Mouse (Mus musculus) neural tube, embryonic 13.5 days (tissue): Measurements from ENCODE around the gene Efcab11. TPM values are rescaled to one million over a fixed set of nuclear protein-coding genes. Genes with fewer than 3 reads are reported as not detected.

Experiments used
- ATAC-seq: fragments of 200-750 bp; cut with Nextera tagmentation; 2 replicates; pipeline ENCODE4 v1.8.0; 2017; ENCODE audit warnings: low read depth, mild to moderate bottlenecking, moderate TSS enrichment, moderate library complexity
- H3K27ac ChIP-seq: fragments of 300-500 bp; sonication (generic); replicated peaks from 2 replicates; pipeline ENCODE4 v1.5.1; 2015; ENCODE audit warnings: moderate library complexity, mild to moderate bottlenecking, inconsistent platforms
- H3K27me3 ChIP-seq: fragments of 300-500 bp; sonication (generic); 2 replicates; pipeline ENCODE4 v1.6.1; 2015; ENCODE audit warnings: mild to moderate bottlenecking, inconsistent platforms
- H3K36me3 ChIP-seq: fragments of 300-500 bp; sonication (generic); 2 replicates; pipeline ENCODE4 v1.6.1; 2015; ENCODE audit warnings: mild to moderate bottlenecking, inconsistent platforms
- H3K4me1 ChIP-seq: fragments of 300-500 bp; sonication (generic); replicated peaks from 2 replicates; pipeline ENCODE4 v1.6.1; 2015; ENCODE audit warnings: inconsistent platforms
- H3K4me2 ChIP-seq: fragments of 300-500 bp; sonication (generic); 2 replicates; pipeline ENCODE4 v1.6.1; 2015; ENCODE audit warnings: inconsistent platforms, mild to moderate bottlenecking, moderate library complexity
- H3K4me3 ChIP-seq: fragments of 300-500 bp; sonication (generic); 2 replicates; pipeline ENCODE4 v1.5.1; 2015; ENCODE audit warnings: mild to moderate bottlenecking, inconsistent platforms
- H3K9ac ChIP-seq: fragments of 300-500 bp; sonication (generic); 2 replicates; pipeline ENCODE4 v1.6.1; 2015; ENCODE audit warnings: moderate library complexity, mild to moderate bottlenecking, inconsistent platforms
- H3K9me3 ChIP-seq: fragments of 300-500 bp; sonication (generic); 2 replicates; pipeline ENCODE4 v1.6.1; 2016; ENCODE audit warnings: inconsistent platforms
- WGBS: fragments of 180-500 bp; shearing (Covaris S2); methylation state at CpG from one replicate; pipeline ENCODE4 v1.1.7; 2015; 5-methylcytosine and 5-hydroxymethylcytosine counted together
- polyA plus RNA-seq: library from polyadenylated mRNA; unstranded; fragments of >200 nt; fragmentation: Nextera tagmentation; extraction: Ambion mirVana; gene quantifications from 2 replicates; pipeline ENCODE4 v1.2.1, GENCODE M21; 2015

The Efcab11 gene
- polyA plus RNA-seq, 1 experiment from 2014 or later = 4.2 TPM

DNA sequence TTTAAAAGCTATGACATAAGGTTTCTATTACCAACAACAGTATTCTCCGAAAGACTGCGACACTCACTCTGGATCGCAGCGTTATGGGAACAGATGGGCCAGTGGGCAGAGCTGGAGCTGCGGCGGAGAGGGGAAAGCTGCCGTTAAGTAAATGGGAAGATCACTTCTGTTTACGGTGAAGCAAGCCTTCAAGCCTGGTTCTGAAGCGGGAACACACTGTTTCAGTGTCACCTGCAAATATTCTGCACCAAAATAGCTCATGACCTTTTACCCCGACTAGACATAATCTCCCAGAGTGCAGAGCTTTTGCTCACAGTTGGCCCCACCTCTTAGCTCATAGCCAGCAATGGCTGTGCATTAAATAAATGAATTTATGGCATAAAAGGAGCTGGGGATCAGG, 162.9 kb downstream of the Efcab11 start:
- H3K4me2 ChIP-seq = no peak overlapping the region
- no peaks in the 10 kb centered on the region for H3K9me3 ChIP-seq
- ATAC-seq = no peak
- H3K4me1 ChIP-seq = peaks cover 13% of the 10 kb centered on the region
- H3K9ac ChIP-seq = no peak overlapping the region
- no peak overlapping the region for H3K4me3 ChIP-seq
- no peak overlapping the region for H3K27ac ChIP-seq
- 75% methylated on average over 10 of the region's 10 CpGs for WGBS
- no peaks in the 10 kb centered on the region for H3K36me3 ChIP-seq
- H3K27me3 ChIP-seq = no peaks in the 10 kb centered on the region

DNA sequence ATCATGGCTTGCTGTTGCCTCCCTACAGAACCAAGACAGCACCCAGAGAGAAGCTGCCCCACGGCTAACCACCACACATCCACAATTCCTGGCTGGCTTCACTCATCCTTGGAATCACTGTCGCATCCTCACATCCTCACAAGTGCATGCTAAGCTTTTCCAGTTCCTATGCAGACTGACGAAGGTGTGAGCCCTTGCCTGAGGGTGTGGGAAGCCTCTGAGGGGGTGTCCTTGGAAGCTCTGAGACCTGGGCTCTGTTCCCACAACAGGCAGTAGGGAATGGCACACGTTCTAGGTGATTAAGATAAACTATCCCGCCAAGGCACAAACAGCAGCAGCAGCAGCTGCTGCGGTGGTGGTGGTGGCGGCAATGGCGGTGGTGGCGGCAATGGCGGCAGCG, 164.5 kb downstream of the Efcab11 start:
- Histone ChIP-seq H3K4me2 (no peak overlapping the region), H3K9me3 (no peaks in the 10 kb centered on the region), H3K4me1 (peaks cover 21% of the 10 kb centered on the region), H3K4me3 (no peak overlapping the region), H3K36me3 (no peaks in the 10 kb centered on the region), H3K27ac (no peak overlapping the region), H3K27me3 (no peaks in the 10 kb centered on the region), H3K9ac (no peak overlapping the region)
- ATAC-seq = no peak
- 90% methylated on average over 11 of the region's 11 CpGs for WGBS

DNA sequence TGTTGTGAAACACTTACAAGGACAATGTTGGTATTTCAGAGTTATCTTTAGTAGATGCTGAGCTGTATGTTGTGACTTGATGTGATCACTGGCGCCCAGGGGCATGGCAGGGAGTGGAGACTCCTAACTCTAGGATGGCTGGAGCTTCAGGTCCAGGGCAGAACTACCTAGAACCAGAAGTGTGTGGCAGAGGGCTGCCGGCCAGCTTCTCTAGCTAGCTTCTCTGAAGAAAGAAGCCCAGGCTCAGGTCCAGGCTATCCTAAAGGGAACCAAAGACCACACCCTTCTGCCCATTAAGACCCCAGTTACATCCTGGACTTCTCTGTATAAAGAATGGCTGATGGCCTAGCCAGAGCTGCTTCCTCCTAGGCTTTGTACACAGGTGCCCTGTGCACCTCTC, 166.1 kb downstream of the Efcab11 start:
- Histone ChIP-seq H3K4me1 (peaks cover 21% of the 10 kb centered on the region), H3K9me3 (no peaks in the 10 kb centered on the region), H3K4me2 (no peak overlapping the region), H3K4me3 (no peak overlapping the region), H3K36me3 (no peaks in the 10 kb centered on the region), H3K27ac (no peak overlapping the region), H3K9ac (no peak overlapping the region), H3K27me3 (no peaks in the 10 kb centered on the region)
- ATAC-seq = no peak
- WGBS = 95% methylated on average over 2 of the region's 2 CpGs

DNA sequence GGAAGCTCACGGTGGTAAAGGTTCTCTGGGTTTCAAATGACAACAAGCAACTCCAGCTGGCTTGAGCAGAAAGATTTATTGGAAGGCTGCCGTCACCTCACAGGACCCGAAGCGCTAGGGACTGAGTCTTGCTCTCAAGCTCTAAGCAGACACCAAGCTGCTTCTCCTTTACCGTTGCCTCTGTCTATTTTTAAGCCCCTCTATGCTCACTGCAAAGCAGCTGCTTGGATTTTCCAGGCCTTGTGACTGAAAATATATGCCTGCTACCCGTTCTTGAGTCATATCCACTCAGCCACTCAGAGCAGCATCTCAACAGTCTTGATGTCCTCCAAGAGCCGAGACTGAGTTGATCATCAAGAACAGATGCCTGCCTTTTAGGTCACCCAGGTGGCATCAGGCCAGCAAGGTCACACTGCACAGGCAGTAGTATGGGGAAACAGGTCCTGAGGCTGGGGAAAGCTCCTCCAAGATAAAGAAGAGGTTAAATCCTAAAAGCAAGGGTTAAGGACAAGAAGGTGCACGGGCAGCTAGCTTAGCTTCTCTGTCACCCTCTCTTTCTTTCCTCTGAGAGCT, 168.1 kb downstream of the Efcab11 start:
- Histone ChIP-seq H3K4me2 (no peak overlapping the region), H3K4me1 (peaks cover 8% of the 10 kb centered on the region), H3K27me3 (no peaks in the 10 kb centered on the region), H3K27ac (no peak overlapping the region), H3K9ac (no peak overlapping the region), H3K9me3 (no peaks in the 10 kb centered on the region), H3K4me3 (no peak overlapping the region), H3K36me3 (no peaks in the 10 kb centered on the region)
- ATAC-seq = no peak
- WGBS = 50% methylated on average over 8 of the region's 8 CpGs

DNA sequence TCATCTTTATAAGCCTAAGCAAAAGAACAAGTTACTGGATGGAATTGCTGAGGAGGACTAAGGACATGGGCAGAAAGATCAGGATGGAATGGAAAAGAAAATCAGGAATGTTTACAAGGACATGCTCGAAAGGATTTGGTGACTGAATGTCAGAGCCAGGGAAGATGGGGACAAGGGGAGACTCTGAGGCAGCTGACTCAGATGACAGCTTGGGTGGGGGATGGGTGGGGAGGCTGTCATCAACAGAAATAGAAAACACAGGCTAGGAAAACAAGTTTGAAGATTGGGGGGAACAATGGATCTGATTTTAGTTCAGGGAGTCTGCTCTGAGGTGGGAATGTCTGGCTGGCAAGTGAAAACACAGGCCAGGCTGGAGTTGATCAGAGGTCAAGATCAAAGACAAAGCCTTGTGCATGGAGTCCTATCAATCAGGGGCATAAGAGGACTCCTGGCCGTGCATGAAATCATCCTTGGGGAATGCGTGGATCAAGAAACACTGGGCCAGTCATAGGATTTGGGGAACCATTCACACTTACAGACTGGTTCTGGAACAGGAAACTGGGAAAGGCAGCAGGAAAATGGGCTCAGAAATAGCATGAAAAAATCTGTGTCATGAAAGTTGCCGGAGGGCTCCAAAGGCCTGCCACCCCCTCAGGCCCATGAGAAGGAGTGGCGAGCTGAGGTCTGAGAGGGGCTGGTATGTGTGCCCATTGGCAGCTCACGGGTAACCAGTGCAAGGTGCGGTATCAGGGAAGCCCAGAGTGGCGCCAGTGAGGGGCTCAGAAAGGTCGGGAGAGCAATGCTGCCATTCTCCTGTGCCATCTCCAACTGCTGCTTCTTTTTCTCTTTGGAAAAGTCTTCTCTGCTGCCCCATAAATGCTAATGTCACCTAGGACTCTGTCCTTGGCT, 168.9 kb downstream of the Efcab11 start:
- no peak for ATAC-seq
- H3K9ac ChIP-seq = no peak overlapping the region
- 58% methylated on average over 9 of the region's 9 CpGs for WGBS
- no peaks in the 10 kb centered on the region for H3K36me3 ChIP-seq
- no peak overlapping the region for H3K4me2 ChIP-seq
- no peaks in the 10 kb centered on the region for H3K9me3 ChIP-seq
- H3K27ac ChIP-seq = no peak overlapping the region
- no peaks in the 10 kb centered on the region for H3K27me3 ChIP-seq
- H3K4me3 ChIP-seq = no peak overlapping the region
- peaks cover 8% of the 10 kb centered on the region for H3K4me1 ChIP-seq

DNA sequence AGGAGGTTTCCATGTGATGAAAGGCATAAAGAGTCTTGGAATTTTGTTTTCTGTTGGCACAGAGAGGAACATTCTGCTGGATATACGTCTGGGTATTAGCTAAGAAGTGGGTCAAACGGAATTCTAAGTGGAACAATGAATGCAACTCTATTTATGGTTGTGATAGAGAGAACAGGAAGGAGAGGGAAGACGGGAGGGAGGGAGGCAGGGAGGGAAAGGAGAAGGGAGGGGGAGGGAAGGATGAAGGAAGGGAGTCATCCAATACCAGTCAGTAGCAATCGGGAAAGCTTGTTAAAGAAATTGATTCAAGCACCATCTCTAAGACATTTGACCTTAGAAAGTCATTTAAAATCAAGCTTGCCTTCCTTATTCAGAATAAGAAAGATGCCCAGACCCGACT, 172.0 kb downstream of the Efcab11 start:
- no peak overlapping the region for H3K4me3 ChIP-seq
- no peaks in the 10 kb centered on the region for H3K36me3 ChIP-seq
- no peaks in the 10 kb centered on the region for H3K9me3 ChIP-seq
- no peak overlapping the region for H3K4me2 ChIP-seq
- no peak overlapping the region for H3K27ac ChIP-seq
- WGBS = 33% methylated on average over 5 of the region's 5 CpGs
- H3K27me3 ChIP-seq = no peaks in the 10 kb centered on the region
- no peak for ATAC-seq
- peaks cover 8% of the 10 kb centered on the region for H3K4me1 ChIP-seq
- no peak overlapping the region for H3K9ac ChIP-seq

DNA sequence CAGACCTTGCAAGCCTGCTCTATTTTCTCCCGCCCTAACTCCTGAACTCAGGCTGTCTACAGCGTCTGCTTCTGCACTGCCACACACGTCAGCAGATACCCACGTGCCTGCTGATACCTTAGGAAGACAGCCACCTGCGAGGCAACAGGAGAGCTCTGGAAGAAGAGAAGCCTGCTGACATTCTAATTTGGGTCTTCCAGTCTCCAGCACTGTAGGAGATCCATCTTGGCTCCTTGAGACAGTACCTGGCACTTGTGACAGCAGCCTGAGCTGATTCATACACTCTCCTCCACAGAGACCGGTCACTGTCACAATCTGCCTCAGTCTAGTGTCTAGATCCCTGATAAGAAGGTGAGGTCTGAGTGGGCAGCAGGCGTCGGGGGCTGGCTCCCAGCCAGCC, 182.0 kb downstream of the Efcab11 start:
- ATAC-seq = no peak

DNA sequence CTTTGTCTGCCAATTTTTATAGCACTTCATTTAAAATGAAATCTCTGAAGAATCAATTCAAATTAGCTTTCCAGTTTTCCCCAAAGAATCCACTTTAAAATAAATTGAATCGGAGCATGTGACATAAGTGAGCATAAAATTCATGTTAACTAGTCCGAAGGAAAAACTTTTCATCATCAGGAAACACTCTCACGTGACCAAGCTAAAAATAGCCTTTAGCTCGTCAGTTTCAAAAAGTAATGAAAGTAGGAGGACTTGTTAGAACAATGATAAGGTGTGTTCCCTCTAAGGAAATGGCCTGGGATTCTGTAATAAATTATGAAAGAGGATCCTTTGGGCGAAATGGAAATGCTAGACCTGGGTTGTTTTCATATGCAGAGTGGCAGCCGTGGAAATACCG, 183.9 kb downstream of the Efcab11 start:
- no peak for ATAC-seq
- 0 out of 2 replicates have a peak, but pooled peaks cover 4% of the 10 kb centered on the region for H3K9me3 ChIP-seq
- H3K36me3 ChIP-seq = no peaks in the 10 kb centered on the region
- WGBS = 71% methylated on average over 7 of the region's 7 CpGs
- H3K4me2 ChIP-seq = no peak overlapping the region
- H3K9ac ChIP-seq = no peak overlapping the region
- no peak overlapping the region for H3K27ac ChIP-seq
- no peak overlapping the region for H3K4me3 ChIP-seq
- no peaks in the 10 kb centered on the region for H3K27me3 ChIP-seq
- H3K4me1 ChIP-seq = no peaks in the 10 kb centered on the region

More for the DNA sequence above, 182.0 kb downstream of the Efcab11 start:
- 91% methylated on average over 8 of the region's 8 CpGs for WGBS
- no peaks in the 10 kb centered on the region for H3K4me1 ChIP-seq
- H3K9ac ChIP-seq = no peak overlapping the region
- H3K4me3 ChIP-seq = no peak overlapping the region
- H3K9me3 ChIP-seq = no peaks in the 10 kb centered on the region
- no peak overlapping the region for H3K4me2 ChIP-seq
- H3K36me3 ChIP-seq = no peaks in the 10 kb centered on the region
- no peak overlapping the region for H3K27ac ChIP-seq
- H3K27me3 ChIP-seq = no peaks in the 10 kb centered on the region

DNA sequence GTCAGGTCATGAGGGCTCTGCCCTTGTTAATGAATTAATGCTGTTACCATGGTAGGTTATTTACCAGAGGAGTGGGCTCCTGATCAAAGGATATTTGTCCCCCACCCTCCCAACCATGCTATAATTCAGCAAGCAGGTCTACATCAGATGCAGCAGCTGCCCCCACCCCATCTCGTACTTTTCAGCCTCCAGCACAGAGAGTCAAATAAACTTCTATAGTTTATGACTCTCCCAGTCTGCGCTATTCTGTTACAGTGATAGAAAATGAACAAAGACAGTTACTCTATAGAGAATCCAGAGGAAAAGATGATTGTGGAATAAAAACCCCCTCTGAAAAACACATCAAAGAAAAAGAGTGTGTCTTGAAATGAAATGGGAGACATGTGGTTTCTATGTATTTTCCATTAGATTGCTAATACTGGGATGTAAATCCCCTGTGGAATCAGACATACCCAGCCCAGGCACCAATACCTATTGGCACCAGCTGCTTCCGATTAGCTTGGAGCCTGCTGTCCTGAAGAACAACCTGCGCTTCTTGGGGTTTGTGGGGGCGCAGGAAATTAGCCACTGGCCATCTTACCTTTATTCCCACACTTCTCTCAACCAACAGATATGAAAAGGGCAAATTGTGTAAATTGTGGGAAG, 184.7 kb downstream of the Efcab11 start:
- Histone ChIP-seq H3K4me1 (no peaks in the 10 kb centered on the region), H3K36me3 (no peaks in the 10 kb centered on the region), H3K27me3 (no peaks in the 10 kb centered on the region), H3K4me3 (no peak overlapping the region), H3K27ac (no peak overlapping the region), H3K9ac (no peak overlapping the region), H3K4me2 (no peak overlapping the region), H3K9me3 (0 out of 2 replicates have a peak, but pooled peaks cover 4% of the 10 kb centered on the region)
- no peak for ATAC-seq
- WGBS = 74% methylated on average over 5 of the region's 5 CpGs

DNA sequence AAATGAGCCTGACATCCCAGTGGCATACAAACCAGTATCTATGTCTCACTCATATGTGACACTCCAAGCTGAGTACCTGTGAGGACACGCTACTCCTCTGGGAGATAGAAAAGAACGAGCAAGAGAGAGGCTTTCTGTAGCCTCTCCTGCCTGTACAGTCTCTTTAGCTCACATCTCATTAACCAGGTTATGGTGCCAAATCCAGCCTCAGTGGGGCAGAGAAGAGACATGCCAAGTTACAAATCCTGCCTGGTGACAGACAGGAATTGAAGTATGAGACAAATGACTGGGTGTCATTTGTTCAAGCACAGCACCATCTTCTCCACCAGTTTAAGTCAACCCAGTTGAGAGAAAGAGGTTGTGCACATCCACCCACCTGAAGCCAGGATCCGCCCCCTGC, 190.2 kb downstream of the Efcab11 start:
- Histone ChIP-seq H3K9ac (no peak overlapping the region), H3K4me2 (no peak overlapping the region), H3K4me3 (no peak overlapping the region), H3K4me1 (no peaks in the 10 kb centered on the region), H3K27me3 (no peaks in the 10 kb centered on the region), H3K36me3 (no peaks in the 10 kb centered on the region), H3K9me3 (0 out of 2 replicates have a peak, but pooled peaks cover 4% of the 10 kb centered on the region), H3K27ac (no peak overlapping the region)
- WGBS = 87% methylated on average over 3 of the region's 3 CpGs
- ATAC-seq = no peak

DNA sequence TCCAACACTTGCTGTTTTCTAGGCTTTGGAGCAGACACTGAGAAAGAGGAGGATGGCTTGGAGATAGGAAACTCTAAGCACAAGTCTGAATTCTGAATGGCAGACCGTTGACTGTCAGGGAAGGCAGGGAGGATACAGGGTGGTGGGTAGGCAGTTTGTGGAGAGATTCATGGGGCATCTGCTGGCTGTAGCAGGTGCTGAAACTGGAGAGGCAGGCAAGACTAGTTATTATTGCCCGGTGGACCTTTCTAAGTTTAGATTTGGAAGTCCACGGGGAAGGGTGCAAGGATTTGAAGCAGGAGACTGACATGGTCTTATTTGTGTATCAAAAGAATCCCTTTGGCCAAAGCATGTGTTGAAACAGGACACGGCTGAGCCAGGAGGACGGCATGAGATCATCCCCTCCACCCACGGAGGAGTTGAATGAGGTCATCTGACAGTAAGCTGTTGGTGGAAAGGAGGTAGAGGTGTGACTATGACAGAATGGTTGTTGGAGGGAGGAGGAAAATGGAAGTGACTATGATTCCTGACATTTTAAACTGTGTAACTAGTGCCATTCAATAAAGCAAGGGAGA, 197.7 kb downstream of the Efcab11 start:
- Histone ChIP-seq H3K36me3 (no peaks in the 10 kb centered on the region), H3K4me2 (no peak overlapping the region), H3K27ac (no peak overlapping the region), H3K4me3 (no peak overlapping the region), H3K27me3 (no peaks in the 10 kb centered on the region), H3K4me1 (no peaks in the 10 kb centered on the region), H3K9ac (no peak overlapping the region), H3K9me3 (no peaks in the 10 kb centered on the region)
- 81% methylated on average over 6 of the region's 6 CpGs for WGBS
- no peak for ATAC-seq

DNA sequence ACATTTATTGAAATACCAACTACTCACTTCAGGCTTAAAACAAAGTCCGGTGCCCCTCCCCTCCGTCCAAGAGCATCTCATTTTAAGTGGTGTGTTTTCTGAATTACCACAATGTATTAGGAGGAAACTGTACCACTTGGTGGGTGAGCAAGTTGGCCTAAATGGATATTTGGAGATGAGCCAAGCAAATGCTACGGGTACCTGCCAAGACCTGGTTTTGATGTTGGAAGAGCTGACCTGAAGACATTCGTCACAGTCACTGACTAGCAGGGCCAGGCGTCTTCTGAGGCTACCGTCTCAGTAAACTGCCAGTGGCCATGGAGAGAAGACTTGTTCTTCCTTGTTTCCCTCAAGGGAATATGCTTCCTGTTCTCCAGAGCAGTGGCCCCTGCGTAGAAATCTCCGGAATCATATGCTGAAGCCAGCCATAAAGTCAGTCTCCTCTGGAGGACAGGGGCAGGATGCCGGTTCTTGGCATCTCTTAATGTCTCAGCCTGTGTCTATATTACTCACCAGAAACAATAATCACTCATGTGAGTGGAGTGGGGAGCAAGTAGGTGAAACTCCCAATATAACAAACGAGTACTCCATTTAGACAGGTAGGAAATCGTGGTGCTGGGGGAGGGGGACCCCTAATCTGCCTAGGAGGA, 198.7 kb downstream of the Efcab11 start:
- Histone ChIP-seq H3K27me3 (no peaks in the 10 kb centered on the region), H3K9ac (no peak overlapping the region), H3K4me2 (no peak overlapping the region), H3K36me3 (no peaks in the 10 kb centered on the region), H3K9me3 (no peaks in the 10 kb centered on the region), H3K4me1 (no peaks in the 10 kb centered on the region), H3K27ac (no peak overlapping the region), H3K4me3 (no peak overlapping the region)
- no peak for ATAC-seq
- 80% methylated on average over 11 of the region's 11 CpGs for WGBS
